Mouse (Mus musculus) T-helper 17 cell (primary cell): ENCODE results near the gene Fam131c.

Experiments used
- in situ Hi-C, 2 experiments: fragments of 300-600 bp; cut with MboI, MseI; formaldehyde crosslinking; loops; 1 replicate in 1 of 2; 2 replicates in 1 of 2; pipeline ENCODE4 v1.15.1; 2025; ENCODE audit warnings: high pct_unique_total_duplicates in 2 of 2

Gene Fam131c

GRCm38 (mm10) chr4:141367997-141368791, at the start of gene Fam131c:
Fam131c (plus strand) TSS chr4:141368220.
- in situ Hi-C loops: no loop called here

- in situ Hi-C loops: no loop called here
Measured at GRCm38 (mm10) chr4:141322526-141322925, 45.5 kb upstream of the Fam131c start.

GRCm38 (mm10) chr4:141324771-141325191, 43.2 kb upstream of the Fam131c start:
- in situ Hi-C loops: no loop called here

GRCm38 (mm10) chr4:141325636-141326035, 42.4 kb upstream of the Fam131c start:
- in situ Hi-C loops: no loop called here

GRCm38 (mm10) chr4:141327075-141327474, 40.9 kb upstream of the Fam131c start:
- in situ Hi-C loops: no loop called here

GRCm38 (mm10) chr4:141328742-141329141, 39.3 kb upstream of the Fam131c start:
- in situ Hi-C loops: no loop called here

GRCm38 (mm10) chr4:141329968-141330367, 38.1 kb upstream of the Fam131c start:
- in situ Hi-C loops: no loop called here

GRCm38 (mm10) chr4:141331446-141331845, 36.6 kb upstream of the Fam131c start:
- in situ Hi-C loops: no loop called here

- in situ Hi-C loops: no loop called here
Measured at GRCm38 (mm10) chr4:141332258-141332657, 35.8 kb upstream of the Fam131c start.

- in situ Hi-C loops: no loop called here
Measured at GRCm38 (mm10) chr4:141334695-141335094, 33.3 kb upstream of the Fam131c start.

GRCm38 (mm10) chr4:141335263-141335796, 32.7 kb upstream of the Fam131c start:
- in situ Hi-C loops: no loop called here

GRCm38 (mm10) chr4:141336196-141336595, 31.8 kb upstream of the Fam131c start:
- in situ Hi-C loops: no loop called here

- in situ Hi-C loops: no loop called here
Measured at GRCm38 (mm10) chr4:141337986-141338385, 30.0 kb upstream of the Fam131c start.

GRCm38 (mm10) chr4:141338853-141339252, 29.2 kb upstream of the Fam131c start:
- in situ Hi-C loops: no loop called here

GRCm38 (mm10) chr4:141341477-141341876, 26.5 kb upstream of the Fam131c start:
- in situ Hi-C loops: loop anchor here in 1 of 2 experiments (10.0 kb wide), 1 partner anchor 1557 kb away; no protein-coding TSS in a partner anchor

- in situ Hi-C loops: loop anchor here in 1 of 2 experiments (10.0 kb wide), 1 partner anchor 1559 kb away; no protein-coding TSS in a partner anchor
Measured at GRCm38 (mm10) chr4:141343515-141343914, 24.5 kb upstream of the Fam131c start.

GRCm38 (mm10) chr4:141345219-141345618, 22.8 kb upstream of the Fam131c start:
- in situ Hi-C loops: loop anchor here in 1 of 2 experiments (10.0 kb wide), 1 partner anchor 1560 kb away; no protein-coding TSS in a partner anchor

GRCm38 (mm10) chr4:141347365-141347797, 20.6 kb upstream of the Fam131c start:
- in situ Hi-C loops: loop anchor here in 1 of 2 experiments (10.0 kb wide), 1 partner anchor 1563 kb away; no protein-coding TSS in a partner anchor

- in situ Hi-C loops: loop anchor here in 1 of 2 experiments (10.0 kb wide), 1 partner anchor 1564 kb away; no protein-coding TSS in a partner anchor
Measured at GRCm38 (mm10) chr4:141348616-141349015, 19.4 kb upstream of the Fam131c start.

- in situ Hi-C loops: no loop called here
Measured at GRCm38 (mm10) chr4:141350015-141350414, 18.0 kb upstream of the Fam131c start.

GRCm38 (mm10) chr4:141351972-141352371, 16.0 kb upstream of the Fam131c start:
- in situ Hi-C loops: no loop called here

GRCm38 (mm10) chr4:141352986-141353385, 15.0 kb upstream of the Fam131c start:
- in situ Hi-C loops: no loop called here

GRCm38 (mm10) chr4:141353868-141354267, 14.2 kb upstream of the Fam131c start:
- in situ Hi-C loops: no loop called here
